Mouse (Mus musculus) hindbrain, embryonic 14.5 days (tissue): ENCODE results near the gene Gpx1. TPM values are rescaled to one million over a fixed set of nuclear protein-coding genes. Genes with fewer than 3 reads are reported as not detected.
A peak's percentile ranks its signal among the peaks of the same experiment; 100 is the strongest.

Source experiments
- ATAC-seq: fragments of 200-750 bp; cut with Nextera tagmentation; 2 replicates; pipeline ENCODE4 v1.8.0; 2017; ENCODE audit warnings: moderate number of reproducible peaks, mild to moderate bottlenecking, moderate TSS enrichment, moderate library complexity; ENCODE audit not compliant: low FRiP score
- DNase-seq: peaks from one replicate; pipeline ENCODE4 v3.0.0-alpha.2; 2015; ENCODE audit warnings: low spot score
- H3K27ac ChIP-seq: fragments of 300-500 bp; sonication (generic); 2 replicates; pipeline ENCODE4 v1.5.1; 2014; ENCODE audit warnings: mild to moderate bottlenecking, moderate library complexity
- H3K27me3 ChIP-seq: fragments of 300-500 bp; sonication (generic); 2 replicates; pipeline ENCODE4 v1.6.1; 2014; ENCODE audit warnings: mild to moderate bottlenecking, low read length, mixed read lengths; ENCODE audit not compliant: control insufficient read depth, insufficient read depth
- H3K36me3 ChIP-seq: fragments of 300-500 bp; sonication (generic); replicated peaks from 2 replicates; pipeline ENCODE4 v1.6.1; 2014; ENCODE audit not compliant: control insufficient read depth, insufficient read depth
- H3K4me1 ChIP-seq: fragments of 300-500 bp; sonication (generic); replicated peaks from 2 replicates; pipeline ENCODE4 v1.6.1; 2014; ENCODE audit warnings: antibody characterized with exemption, low read length, mixed read lengths; ENCODE audit not compliant: control insufficient read depth, insufficient read depth
- H3K4me2 ChIP-seq: fragments of 300-500 bp; sonication (generic); replicated peaks from 2 replicates; pipeline ENCODE4 v1.6.1; 2014; ENCODE audit warnings: mild to moderate bottlenecking, moderate library complexity
- H3K4me3 ChIP-seq: fragments of 300-500 bp; sonication (generic); replicated peaks from 2 replicates; pipeline ENCODE4 v1.5.1; 2014; ENCODE audit warnings: mild to moderate bottlenecking, low read length
- H3K9ac ChIP-seq: fragments of 300-500 bp; sonication (generic); 2 replicates; pipeline ENCODE4 v1.6.1; 2014
- H3K9me3 ChIP-seq: fragments of 300-500 bp; sonication (generic); 2 replicates; pipeline ENCODE4 v1.6.1; 2016; ENCODE audit warnings: low read length; ENCODE audit not compliant: control insufficient read depth
- WGBS: fragments of 180-500 bp; shearing (Covaris S2); extraction: QIAGEN DNeasy Blood & Tissue Kit; methylation state at CpG from one replicate; pipeline ENCODE4 v1.1.7; 2014; 5-methylcytosine and 5-hydroxymethylcytosine counted together
- polyA plus RNA-seq: library from polyadenylated mRNA; unstranded; fragments of >200 nt; fragmentation: Nextera tagmentation; extraction: Ambion mirVana; gene quantifications from 2 replicates; pipeline ENCODE4 v1.2.1, GENCODE M21; 2014

Gene Gpx1
- 462 and 488 TPM in 2 replicates for polyA plus RNA-seq

GRCm38 (mm10) chr9:108338886-108339781, at the start of gene Gpx1:
Gene Gpx1, plus strand, starts transcription at chr9:108338903.
- peaks cover 17% of the 10 kb centered on the region for H3K4me1 ChIP-seq
- DNase-seq (peak; percentile 92), ATAC-seq (peak; percentile 97)
- peak within 1 kb of the TSS; percentile 80 for H3K4me2 ChIP-seq
- no peaks in the 10 kb centered on the region for H3K9me3 ChIP-seq
- H3K27ac ChIP-seq, result peak within 1 kb of the TSS; percentile 82
- peak within 1 kb of the TSS; percentile 85 for H3K9ac ChIP-seq
- peak within 1 kb of the TSS; percentile 60 for H3K4me3 ChIP-seq
- under 1% methylated on average over 49 of the region's 49 CpGs for WGBS
- H3K27me3 ChIP-seq, result no peaks in the 10 kb centered on the region
- peaks cover 28% of the 10 kb centered on the region for H3K36me3 ChIP-seq

- Histone ChIP-seq H3K27ac (peak overlapping the region; percentile 94), H3K9ac (peak overlapping the region; percentile 70), H3K4me3 (peak overlapping the region; percentile 68), H3K27me3 (no peaks in the 10 kb centered on the region), H3K36me3 (peaks cover 13% of the 10 kb centered on the region), H3K4me2 (peak overlapping the region; percentile 81), H3K9me3 (no peaks in the 10 kb centered on the region), H3K4me1 (peaks cover 10% of the 10 kb centered on the region)
- no peak for DNase-seq
- ATAC-seq, result no peak
- WGBS, result 65% methylated on average over 2 of the region's 2 CpGs
Observed at GRCm38 (mm10) chr9:108289347-108289746, 49.4 kb upstream of the Gpx1 start.

- Histone ChIP-seq H3K9ac (peak within 1 kb of the TSS; percentile 70), H3K27me3 (no peaks in the 10 kb centered on the region), H3K4me3 (peak within 1 kb of the TSS; percentile 68), H3K4me1 (peaks cover 10% of the 10 kb centered on the region), H3K36me3 (peaks cover 21% of the 10 kb centered on the region), H3K27ac (peak within 1 kb of the TSS; percentile 94), H3K9me3 (no peaks in the 10 kb centered on the region), H3K4me2 (peak within 1 kb of the TSS; percentile 81)
- WGBS, result 1% methylated on average over 32 of the region's 32 CpGs
- DNase-seq (peak; percentile 94), ATAC-seq (peak; percentile 98)
Observed at GRCm38 (mm10) chr9:108290016-108290750, 48.5 kb upstream of the Gpx1 start, which contains the start of gene Nicn1. Gene Nicn1, plus strand, starts transcription at chr9:108290429.

- DNase-seq, result no peak
- H3K9ac ChIP-seq, result peak overlapping the region; percentile 70
- ATAC-seq, result no peak
- 46% methylated on average over 6 of the region's 6 CpGs for WGBS
- peak overlapping the region; percentile 68 for H3K4me3 ChIP-seq
- no peaks in the 10 kb centered on the region for H3K27me3 ChIP-seq
- peak overlapping the region; percentile 94 for H3K27ac ChIP-seq
- peaks cover 27% of the 10 kb centered on the region for H3K36me3 ChIP-seq
- H3K4me2 ChIP-seq, result peak overlapping the region; percentile 81
- peaks cover 10% of the 10 kb centered on the region for H3K4me1 ChIP-seq
- H3K9me3 ChIP-seq, result no peaks in the 10 kb centered on the region
Observed at GRCm38 (mm10) chr9:108290773-108291172, 47.9 kb upstream of the Gpx1 start.

GRCm38 (mm10) chr9:108296453-108297355, 42.0 kb upstream of the Gpx1 start, which contains the start of gene Amt:
Gene Amt, plus strand, starts transcription at chr9:108296853.
- DNase-seq, result peak; percentile 42
- no peaks in the 10 kb centered on the region for H3K27me3 ChIP-seq
- peak within 1 kb of the TSS; percentile 32; the same call in 1 of the 2 replicates for H3K27ac ChIP-seq
- WGBS, result 17% methylated on average over 18 of the region's 18 CpGs
- no peaks in the 10 kb centered on the region for H3K4me1 ChIP-seq
- H3K4me2 ChIP-seq, result peak within 1 kb of the TSS; percentile 41
- H3K4me3 ChIP-seq, result peak within 1 kb of the TSS; percentile 19
- peaks cover 65% of the 10 kb centered on the region for H3K36me3 ChIP-seq
- H3K9ac ChIP-seq, result peak within 1 kb of the TSS; percentile 24; the same call in 1 of the 2 replicates
- no peaks in the 10 kb centered on the region for H3K9me3 ChIP-seq
- ATAC-seq, result peak; percentile 80; the same call in 1 of the 2 replicates

GRCm38 (mm10) chr9:108301853-108302252, 36.9 kb upstream of the Gpx1 start:
- H3K9ac ChIP-seq, result no peak overlapping the region
- peaks cover 8% of the 10 kb centered on the region for H3K4me1 ChIP-seq
- no peaks in the 10 kb centered on the region for H3K27me3 ChIP-seq
- peaks cover 60% of the 10 kb centered on the region for H3K36me3 ChIP-seq
- 87% methylated on average over 3 of the region's 3 CpGs for WGBS
- H3K27ac ChIP-seq, result no peak overlapping the region
- no peak overlapping the region for H3K4me3 ChIP-seq
- ATAC-seq (no peak), DNase-seq (no peak)
- no peaks in the 10 kb centered on the region for H3K9me3 ChIP-seq
- no peak overlapping the region for H3K4me2 ChIP-seq

GRCm38 (mm10) chr9:108304716-108305115, 34.0 kb upstream of the Gpx1 start:
- Histone ChIP-seq H3K9me3 (no peaks in the 10 kb centered on the region), H3K36me3 (peaks cover 46% of the 10 kb centered on the region), H3K4me3 (peak overlapping the region; percentile 83), H3K9ac (peak overlapping the region; percentile 89), H3K4me2 (peak overlapping the region; percentile 86), H3K27me3 (no peaks in the 10 kb centered on the region), H3K27ac (peak overlapping the region; percentile 97; the same call in 1 of the 2 replicates), H3K4me1 (peaks cover 33% of the 10 kb centered on the region)
- WGBS, result 90% methylated on average over 4 of the region's 4 CpGs
- DNase-seq (no peak), ATAC-seq (no peak)

GRCm38 (mm10) chr9:108305170-108305569, 33.5 kb upstream of the Gpx1 start:
- ATAC-seq (no peak), DNase-seq (no peak)
- Histone ChIP-seq H3K27me3 (no peaks in the 10 kb centered on the region), H3K9ac (peak overlapping the region; percentile 89), H3K4me1 (peaks cover 33% of the 10 kb centered on the region), H3K36me3 (peaks cover 44% of the 10 kb centered on the region), H3K27ac (peak overlapping the region; percentile 97), H3K4me3 (peak overlapping the region; percentile 83), H3K4me2 (peak overlapping the region; percentile 86), H3K9me3 (no peaks in the 10 kb centered on the region)
- 8% methylated on average over 1 of the region's 1 CpGs for WGBS
